In genomic region chrX:133691581-133692391, GRCm38 (mm10) we compare ENCODE assay signal across 7 mouse cellular contexts. TPM values are rescaled to one million over a fixed set of nuclear protein-coding genes. Genes with fewer than 3 reads are reported as not detected.
DNase-seq lines count a peak whose midpoint lies in the region; ATAC-seq lines count a peak whose summit lies in the region.

No protein-coding gene starts in this region.

- peak overlapping the region; percentile 62 for H3K4me2 ChIP-seq in forebrain, embryonic 16.5 days (ENCODE audit: low read length)
- peak overlapping the region; percentile 80 for H3K4me2 ChIP-seq in hindbrain, embryonic 15.5 days

- H3K4me1 ChIP-seq in forebrain, embryonic 16.5 days (replicated peaks; ENCODE audit: control insufficient read depth, insufficient read depth, low read length), result no peaks in the 10 kb centered on the region; the same call in 1 of the 2 replicates
- H3K4me1 ChIP-seq in hindbrain, embryonic 15.5 days (replicated peaks), result 0 out of 2 replicates have a peak, but pooled peaks cover 2% of the 10 kb centered on the region

- ATAC-seq in forebrain, embryonic 16.5 days, result 0 out of 2 replicates have a peak, but pooled peaks have one; percentile 26
- no peak for ATAC-seq in hindbrain, embryonic 15.5 days (ENCODE audit: low FRiP score, low read depth)

- no peak overlapping the region for H3K9ac ChIP-seq in forebrain, embryonic 16.5 days (replicated peaks; ENCODE audit: low read depth, low read length)
- H3K9ac ChIP-seq in hindbrain, embryonic 15.5 days, result no peak overlapping the region

- DNase-seq in MEL-GATA-1-ER (ENCODE audit: extremely low read depth, low read depth), result peak; percentile 85
- DNase-seq in brain, adult 2 months (ENCODE audit: low read depth, low spot score), result peak; percentile 79
- DNase-seq in layer of hippocampus, postnatal 36 days, result peak; percentile 23 to 41
- DNase-seq in lung, postnatal 10 days, result peak; percentile 68
- peak; percentile 69 for DNase-seq in right cerebral cortex, adult 18-20 months

- H3K4me3 ChIP-seq in forebrain, embryonic 16.5 days (replicated peaks; ENCODE audit: low read length), result peak overlapping the region; percentile 42
- peak overlapping the region; percentile 66 for H3K4me3 ChIP-seq in hindbrain, embryonic 15.5 days

- no peaks in the 10 kb centered on the region for H3K27me3 ChIP-seq in forebrain, embryonic 16.5 days (replicated peaks; ENCODE audit: control insufficient read depth, insufficient read depth, low read length)
- no peaks in the 10 kb centered on the region for H3K27me3 ChIP-seq in hindbrain, embryonic 15.5 days

- peak overlapping the region; percentile 28; the same call in 1 of the 2 replicates for H3K27ac ChIP-seq in forebrain, embryonic 16.5 days (ENCODE audit: low read length)
- peak overlapping the region; percentile 78 for H3K27ac ChIP-seq in hindbrain, embryonic 15.5 days (replicated peaks)

- no peaks in the 10 kb centered on the region for H3K36me3 ChIP-seq in forebrain, embryonic 16.5 days (ENCODE audit: control insufficient read depth, insufficient read depth)
- H3K36me3 ChIP-seq in hindbrain, embryonic 15.5 days, result no peaks in the 10 kb centered on the region

- 12% methylated on average over 12 of the region's 12 CpGs for WGBS in forebrain, embryonic 16.5 days
- 15% methylated on average over 12 of the region's 12 CpGs for WGBS in hindbrain, embryonic 15.5 days

- H3K9me3 ChIP-seq in forebrain, embryonic 16.5 days (ENCODE audit: control insufficient read depth, low read length), result no peaks in the 10 kb centered on the region
- no peaks in the 10 kb centered on the region for H3K9me3 ChIP-seq in hindbrain, embryonic 15.5 days

RNA-seq across cellular contexts. Expression of gene Pcdh19, which starts 3.0 kb away (rescaled TPM):
- 14.2 and 18.0 TPM in 2 replicates for polyA plus RNA-seq in forebrain, embryonic 16.5 days (2015; fragmentation: Nextera tagmentation; extraction: Ambion mirVana)
- polyA plus RNA-seq in hindbrain, embryonic 15.5 days (2015; fragmentation: Nextera tagmentation; extraction: Ambion mirVana), result 17.0 and 17.3 TPM in 2 replicates
- 10 to 100 TPM; 72.1 to 84.0 TPM for total RNA-seq in layer of hippocampus, postnatal 36 days (2021)

Comparison
In these comparisons a context has a peak if more than half of its experiments do, and no peak if none do; other contexts are left out.
1. DNase-seq: peak in every context shown above with its lines; median percentile 85 in MEL-GATA-1-ER; 79 in brain, adult 2 months; 69 in right cerebral cortex, adult 18-20 months; 68 in lung, postnatal 10 days; 32 in layer of hippocampus, postnatal 36 days.